23 mouse cellular contexts compared by ENCODE assay signal in the genomic region with DNA sequence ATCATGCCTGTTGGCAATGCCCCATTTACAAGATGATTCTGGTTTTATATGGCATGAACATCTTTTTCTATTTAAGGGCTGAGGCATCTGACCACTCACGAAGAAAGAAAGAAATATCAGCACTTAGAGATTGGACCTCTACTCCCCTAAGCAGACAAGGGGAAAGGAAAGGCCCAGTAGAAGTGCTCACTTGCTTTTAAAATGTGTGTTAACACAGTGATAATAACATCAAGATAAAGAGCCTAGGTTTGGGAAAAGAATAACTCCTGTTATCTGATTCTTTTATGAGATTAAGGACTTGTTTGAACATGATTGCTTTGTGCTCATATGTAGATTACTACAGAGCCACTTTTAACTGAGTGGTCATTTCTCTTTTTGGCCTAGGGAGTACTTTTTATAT. TPM values are rescaled to one million over a fixed set of nuclear protein-coding genes. Genes with fewer than 3 reads are reported as not detected.
DNase-seq lines count a peak whose midpoint lies in the region; ATAC-seq and TF ChIP-seq lines count a peak whose summit lies in the region.
"Had no signal": no experiment of that assay in that cellular context is flagged by ENCODE, and none has a peak within 500 bp of the region (broad histone marks: within the 10 kb centered on the region; RNA-seq: fewer than 3 reads in every experiment).

No protein-coding gene starts in this region.

- no peaks in the 10 kb centered on the region for H3K27me3 ChIP-seq in stomach, embryonic 14.5 days (ENCODE audit: control insufficient read depth, insufficient read depth, low read length)
- no peaks in the 10 kb centered on the region for H3K27me3 ChIP-seq in stomach, postnatal 0 days (ENCODE audit: control insufficient read depth, insufficient read depth, low read length)
- H3K27me3 ChIP-seq in stomach, embryonic 15.5 days (replicated peaks): no peaks in the 10 kb centered on the region
- H3K27me3 ChIP-seq in stomach, embryonic 16.5 days (ENCODE audit: control insufficient read depth, insufficient read depth, low read length): no peaks in the 10 kb centered on the region
- H3K27me3 ChIP-seq: CH12.LX, Patski had no signal

- no peak overlapping the region for H3K27ac ChIP-seq in stomach, embryonic 14.5 days (ENCODE audit: low read length)
- no peak overlapping the region for H3K27ac ChIP-seq in stomach, postnatal 0 days (replicated peaks)
- H3K27ac ChIP-seq in stomach, embryonic 15.5 days: no peak overlapping the region
- no peak overlapping the region for H3K27ac ChIP-seq in stomach, embryonic 16.5 days (ENCODE audit: low read length)

- 45% methylated on average over 1 of the region's 1 CpGs for WGBS in stomach, embryonic 14.5 days
- 34% methylated on average over 1 of the region's 1 CpGs for WGBS in stomach, postnatal 0 days
- whole genome bisulfite sequencing in stomach, embryonic 15.5 days: 31% methylated on average over 1 of the region's 1 CpGs
- 41% methylated on average over 1 of the region's 1 CpGs for WGBS in stomach, embryonic 16.5 days

- no peak overlapping the region for H3K4me3 ChIP-seq in stomach, embryonic 14.5 days (ENCODE audit: low read depth, low read length)
- no peak overlapping the region for H3K4me3 ChIP-seq in stomach, postnatal 0 days (ENCODE audit: low read depth, low read length)
- no peak overlapping the region for H3K4me3 ChIP-seq in stomach, embryonic 15.5 days (replicated peaks)
- H3K4me3 ChIP-seq in stomach, embryonic 16.5 days (replicated peaks; ENCODE audit: low read length): no peak overlapping the region

- no peaks in the 10 kb centered on the region for H3K9me3 ChIP-seq in stomach, embryonic 14.5 days (ENCODE audit: control insufficient read depth, low read depth, low read length)
- H3K9me3 ChIP-seq in stomach, postnatal 0 days (ENCODE audit: control insufficient read depth, low read length): no peaks in the 10 kb centered on the region
- no peaks in the 10 kb centered on the region for H3K9me3 ChIP-seq in stomach, embryonic 15.5 days
- H3K9me3 ChIP-seq in stomach, embryonic 16.5 days (replicated peaks; ENCODE audit: control insufficient read depth, low read length): no peaks in the 10 kb centered on the region
- H3K9me3 ChIP-seq: G1E had no signal

- H3K4me2 ChIP-seq in stomach, embryonic 14.5 days (replicated peaks; ENCODE audit: low read depth, low read length): no peak overlapping the region
- H3K4me2 ChIP-seq in stomach, postnatal 0 days (replicated peaks; ENCODE audit: low read depth): no peak overlapping the region
- no peak overlapping the region for H3K4me2 ChIP-seq in stomach, embryonic 15.5 days
- no peak overlapping the region for H3K4me2 ChIP-seq in stomach, embryonic 16.5 days (ENCODE audit: low read depth, low read length)

- no peak overlapping the region for H3K9ac ChIP-seq in stomach, embryonic 14.5 days (replicated peaks; ENCODE audit: low read depth, low read length)
- no peak overlapping the region for H3K9ac ChIP-seq in stomach, postnatal 0 days (ENCODE audit: low read length)
- no peak overlapping the region for H3K9ac ChIP-seq in stomach, embryonic 15.5 days
- no peak overlapping the region for H3K9ac ChIP-seq in stomach, embryonic 16.5 days (ENCODE audit: low read length)

- H3K4me1 ChIP-seq in stomach, embryonic 14.5 days (ENCODE audit: control insufficient read depth, insufficient read depth, low read length): peaks cover 5% of the 10 kb centered on the region
- no peaks in the 10 kb centered on the region for H3K4me1 ChIP-seq in stomach, postnatal 0 days (replicated peaks; ENCODE audit: control insufficient read depth, insufficient read depth)
- no peaks in the 10 kb centered on the region; the same call in 1 of the 2 replicates for H3K4me1 ChIP-seq in stomach, embryonic 15.5 days
- H3K4me1 ChIP-seq in stomach, embryonic 16.5 days (ENCODE audit: control insufficient read depth, insufficient read depth, low read length): peaks cover 10% of the 10 kb centered on the region; the same call in 1 of the 2 replicates

- no peak for TF ChIP-seq CTCF in stomach, postnatal 0 days (IDR thresholded peaks at IDR 0.05; ENCODE audit: low read depth)

- DNase-seq in stomach, postnatal 0 days (ENCODE audit: low spot score): no peak
- no peak for DNase-seq in MN1 (ENCODE audit: low spot score)
- DNase-seq in layer of hippocampus, adult 8-10 months (ENCODE audit: low spot score in 2 of 2): no peak
- DNase-seq: adrenal gland, adult 2 months; adrenal gland, adult 8-10 months; adrenal gland, postnatal 10 days; adrenal gland, postnatal 14 days; adrenal gland, postnatal 25 days; adrenal gland, postnatal 36 days; B cell, adult 2 months; cerebellum, adult 11 months; cerebellum, adult 11-12 months; cerebellum, adult 18-20 months; cerebellum, adult 2 months had no signal

- no peaks in the 10 kb centered on the region for H3K36me3 ChIP-seq in stomach, embryonic 14.5 days (ENCODE audit: control insufficient read depth, insufficient read depth, low read length)
- H3K36me3 ChIP-seq in stomach, postnatal 0 days (ENCODE audit: control insufficient read depth, insufficient read depth, low read length): no peaks in the 10 kb centered on the region
- H3K36me3 ChIP-seq in stomach, embryonic 15.5 days: no peaks in the 10 kb centered on the region
- no peaks in the 10 kb centered on the region for H3K36me3 ChIP-seq in stomach, embryonic 16.5 days (ENCODE audit: control insufficient read depth, insufficient read depth, low read length)
- H3K36me3 ChIP-seq: G1E had no signal

- ATAC-seq in stomach, embryonic 14.5 days (ENCODE audit: insufficient number of reproducible peaks, insufficient read depth, low FRiP score, low read depth): peak; percentile 69; the same call in 1 of the 2 replicates
- ATAC-seq in stomach, postnatal 0 days (ENCODE audit: low FRiP score, low TSS enrichment): no peak
- peak; percentile 65 for ATAC-seq in stomach, embryonic 15.5 days (ENCODE audit: insufficient read depth, low FRiP score, low read depth)
- peak; percentile 50; the same call in 1 of the 2 replicates for ATAC-seq in stomach, embryonic 16.5 days (ENCODE audit: insufficient read depth, low FRiP score)
- ATAC-seq: activated CD4-positive, CD25-positive, alpha-beta regulatory T cell, adult 4 months; CD4-positive, CD25-positive, alpha-beta regulatory T cell, adult 4 months; Patski had no signal

- TF ChIP-seq EP300 in stomach, postnatal 0 days (optimal IDR thresholded peaks at IDR 0.05): no peak

RNA-seq across cellular contexts. Expression of a gene that starts 21.0 kb away (rescaled TPM):
- 45.4 and 46.0 TPM in 2 replicates for polyA plus RNA-seq in stomach, embryonic 14.5 days (2014; fragmentation: Nextera tagmentation; extraction: Ambion mirVana)
- polyA plus RNA-seq in stomach, postnatal 0 days (2015; fragmentation: Nextera tagmentation; extraction: Ambion mirVana): 24.7 and 28.6 TPM in 2 replicates
- polyA plus RNA-seq in stomach, embryonic 15.5 days (2015; fragmentation: Nextera tagmentation; extraction: Ambion mirVana): 22.8 and 24.6 TPM in 2 replicates
- polyA plus RNA-seq in stomach, embryonic 16.5 days (2015; fragmentation: Nextera tagmentation; extraction: Ambion mirVana): 35.5 and 37.7 TPM in 2 replicates
- total RNA-seq in layer of hippocampus, adult 8-10 months (2022): 1 to 10 TPM; 1.4 to 2.5 (median 2.0) TPM
- total RNA-seq: CH12.LX, MEL had no signal
- polyA plus RNA-seq: G1E had no signal
